Mouse (Mus musculus) hindbrain, embryonic 11.5 days (tissue): Measurements from ENCODE around the gene Sf3b6. TPM values are rescaled to one million over a fixed set of nuclear protein-coding genes. Genes with fewer than 3 reads are reported as not detected.

Experiments used
- ATAC-seq: fragments of 200-750 bp; cut with Nextera tagmentation; 2 replicates; pipeline ENCODE4 v1.8.0; 2017; ENCODE audit warnings: mild to moderate bottlenecking, moderate TSS enrichment, moderate library complexity; ENCODE audit not compliant: low FRiP score
- DNase-seq: peaks from one replicate; pipeline ENCODE4 v3.0.0-alpha.2; 2015; ENCODE audit warnings: low spot score
- H3K27ac ChIP-seq: fragments of 300-500 bp; sonication (generic); 2 replicates; pipeline ENCODE4 v1.5.1; 2014; ENCODE audit warnings: mild to moderate bottlenecking, low read depth, low read length
- H3K27me3 ChIP-seq: fragments of 300-500 bp; sonication (generic); 2 replicates; pipeline ENCODE4 v1.6.1; 2014; ENCODE audit warnings: mild to moderate bottlenecking, low read length, moderate library complexity, mixed read lengths; ENCODE audit not compliant: control insufficient read depth, insufficient read depth
- H3K36me3 ChIP-seq: fragments of 300-500 bp; sonication (generic); 2 replicates; pipeline ENCODE4 v1.6.1; 2014; ENCODE audit warnings: mild to moderate bottlenecking, low read length, moderate library complexity, mixed read lengths; ENCODE audit not compliant: control insufficient read depth, insufficient read depth
- H3K4me1 ChIP-seq: fragments of 300-500 bp; sonication (generic); replicated peaks from 2 replicates; pipeline ENCODE4 v1.6.1; 2014; ENCODE audit warnings: low read length, mixed read lengths; ENCODE audit not compliant: control insufficient read depth, insufficient read depth
- H3K4me2 ChIP-seq: fragments of 300-500 bp; sonication (generic); replicated peaks from 2 replicates; pipeline ENCODE4 v1.6.1; 2014; ENCODE audit warnings: mild to moderate bottlenecking, low read depth, low read length
- H3K4me3 ChIP-seq: fragments of 300-500 bp; sonication (generic); 2 replicates; pipeline ENCODE4 v1.5.1; 2014; ENCODE audit warnings: low read depth, low read length
- H3K9ac ChIP-seq: fragments of 300-500 bp; sonication (generic); 2 replicates; pipeline ENCODE4 v1.6.1; 2014; ENCODE audit warnings: low read depth, low read length
- H3K9me3 ChIP-seq: fragments of 300-500 bp; sonication (generic); 2 replicates; pipeline ENCODE4 v1.6.1; 2016; ENCODE audit warnings: low read length; ENCODE audit not compliant: control insufficient read depth
- WGBS: fragments of 180-500 bp; shearing (Covaris S2); extraction: QIAGEN DNeasy Blood & Tissue Kit; methylation state at CpG from one replicate; pipeline ENCODE4 v1.1.7; 2014; 5-methylcytosine and 5-hydroxymethylcytosine counted together
- polyA plus RNA-seq: library from polyadenylated mRNA; unstranded; fragments of >200 nt; fragmentation: Nextera tagmentation; extraction: Ambion mirVana; gene quantifications from 2 replicates; pipeline ENCODE4 v1.2.1, GENCODE M21; 2014

The Sf3b6 gene
- polyA plus RNA-seq, 1 experiment from 2014 or later: 386 TPM

DNA sequence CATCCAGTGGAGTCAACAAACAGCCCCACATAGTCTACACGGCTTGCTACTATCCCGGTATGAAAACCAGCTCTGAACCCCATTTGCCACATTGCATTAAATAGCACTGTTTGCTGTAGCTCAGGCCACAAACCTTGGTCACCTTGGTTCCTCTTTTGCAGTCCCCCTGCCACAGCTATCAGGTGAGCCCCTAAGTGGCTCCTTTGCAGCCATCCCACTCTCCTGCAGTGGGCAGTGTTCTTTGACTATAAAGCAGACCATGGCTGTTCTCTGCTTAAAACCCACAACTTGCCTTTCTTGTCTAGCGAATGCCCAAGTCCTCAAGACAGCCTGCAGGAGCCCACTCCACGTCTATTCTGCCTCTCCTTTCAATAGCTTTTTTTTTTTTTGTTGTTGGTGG lies 54.9 kb downstream of the Sf3b6 start:
- Histone ChIP-seq H3K4me2 (no peak overlapping the region), H3K27me3 (no peaks in the 10 kb centered on the region), H3K4me1 (0 out of 2 replicates have a peak, but pooled peaks cover 4% of the 10 kb centered on the region), H3K36me3 (no peaks in the 10 kb centered on the region), H3K9ac (no peak overlapping the region), H3K9me3 (no peaks in the 10 kb centered on the region), H3K4me3 (no peak overlapping the region), H3K27ac (no peak overlapping the region)
- no peak for ATAC-seq
- DNase-seq: no peak
- WGBS: 55% methylated on average over 4 of the region's 4 CpGs

- ATAC-seq (no peak), DNase-seq (no peak)
- 89% methylated on average over 5 of the region's 5 CpGs for WGBS
- H3K36me3 ChIP-seq: no peaks in the 10 kb centered on the region
- no peaks in the 10 kb centered on the region for H3K9me3 ChIP-seq
- H3K4me1 ChIP-seq: 0 out of 2 replicates have a peak, but pooled peaks cover 4% of the 10 kb centered on the region
- H3K4me3 ChIP-seq: no peak overlapping the region
- H3K4me2 ChIP-seq: no peak overlapping the region
- no peak overlapping the region for H3K27ac ChIP-seq
- no peak overlapping the region for H3K9ac ChIP-seq
- no peaks in the 10 kb centered on the region for H3K27me3 ChIP-seq
Measured at GRCm38 (mm10) chr12:4872983-4873477, 55.7 kb downstream of the Sf3b6 start.

DNA sequence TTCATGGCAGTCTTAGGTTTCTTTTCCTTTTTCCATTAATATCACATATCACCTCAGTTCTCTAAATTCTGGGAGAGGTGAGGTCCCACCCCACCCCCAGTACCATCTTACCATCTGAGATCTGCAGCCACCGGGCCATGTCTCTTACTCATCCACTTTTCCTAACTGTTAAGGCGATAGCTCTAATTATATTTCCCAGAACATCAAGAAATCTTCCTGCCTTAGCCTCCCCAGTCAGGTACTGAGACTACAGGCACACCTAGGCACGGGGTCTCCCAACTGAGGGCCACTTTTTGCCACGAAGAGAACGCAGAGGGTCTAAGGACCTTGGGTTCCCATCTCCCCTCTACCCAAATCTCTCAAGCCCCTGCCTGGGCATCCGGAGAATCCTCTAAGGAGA lies 56.2 kb downstream of the Sf3b6 start:
- Histone ChIP-seq H3K27ac (no peak overlapping the region), H3K4me1 (0 out of 2 replicates have a peak, but pooled peaks cover 4% of the 10 kb centered on the region), H3K4me2 (no peak overlapping the region; the same call in 1 of the 2 replicates), H3K4me3 (no peak overlapping the region), H3K9ac (no peak overlapping the region), H3K27me3 (no peaks in the 10 kb centered on the region), H3K9me3 (no peaks in the 10 kb centered on the region), H3K36me3 (no peaks in the 10 kb centered on the region)
- 80% methylated on average over 6 of the region's 6 CpGs for WGBS
- no peak for ATAC-seq
- DNase-seq: no peak

DNA sequence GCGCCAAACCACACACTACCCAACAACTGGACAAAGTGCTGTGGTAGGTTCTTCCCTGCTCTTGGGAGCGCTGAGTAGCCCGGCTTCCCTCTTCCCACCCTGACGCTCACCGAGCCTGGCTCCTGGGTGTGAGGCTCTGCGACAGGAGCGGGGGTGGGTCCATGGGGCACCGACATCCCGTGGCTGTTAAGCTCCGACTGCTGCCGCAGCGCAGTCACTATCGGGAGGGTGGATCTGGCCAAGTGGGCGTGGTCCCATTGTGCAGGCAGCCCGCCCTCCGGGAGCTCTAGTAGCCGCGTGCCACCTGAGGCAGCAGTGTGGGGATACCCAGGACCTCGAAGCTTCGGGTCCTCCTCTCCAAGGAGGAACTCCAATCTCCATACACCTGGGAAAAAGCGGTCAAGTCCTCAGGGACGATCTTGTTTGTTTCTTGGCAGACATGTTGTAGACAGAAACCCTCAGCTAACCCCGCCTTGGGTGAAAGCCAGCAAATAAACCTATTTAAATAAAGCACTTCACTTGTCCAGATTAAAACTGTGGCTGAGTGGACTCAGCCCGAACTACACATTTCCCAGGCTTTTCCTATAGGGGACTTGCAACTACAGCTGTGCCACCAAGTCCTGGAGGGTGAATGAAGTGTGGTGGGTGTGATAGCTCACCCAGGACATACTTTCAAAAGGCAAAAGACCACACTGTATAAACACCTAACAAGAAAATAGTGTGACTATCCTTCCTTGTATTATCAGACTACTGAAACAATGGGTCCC lies 57.0 kb downstream of the Sf3b6 start, which contains the start of gene Mfsd2b:
Gene Mfsd2b, minus strand, starts transcription at position 199 of the 767 bp plus-strand sequence.
- ATAC-seq (peak; percentile 92), DNase-seq (peak; percentile 70)
- Histone ChIP-seq H3K27me3 (no peaks in the 10 kb centered on the region), H3K9ac (peak within 1 kb of the TSS; percentile 53), H3K36me3 (no peaks in the 10 kb centered on the region), H3K4me1 (0 out of 2 replicates have a peak, but pooled peaks cover 4% of the 10 kb centered on the region), H3K27ac (no peak within 1 kb of the TSS), H3K9me3 (no peaks in the 10 kb centered on the region), H3K4me2 (peak within 1 kb of the TSS; percentile 72), H3K4me3 (peak within 1 kb of the TSS; percentile 30)
- WGBS: 6% methylated on average over 24 of the region's 24 CpGs

DNA sequence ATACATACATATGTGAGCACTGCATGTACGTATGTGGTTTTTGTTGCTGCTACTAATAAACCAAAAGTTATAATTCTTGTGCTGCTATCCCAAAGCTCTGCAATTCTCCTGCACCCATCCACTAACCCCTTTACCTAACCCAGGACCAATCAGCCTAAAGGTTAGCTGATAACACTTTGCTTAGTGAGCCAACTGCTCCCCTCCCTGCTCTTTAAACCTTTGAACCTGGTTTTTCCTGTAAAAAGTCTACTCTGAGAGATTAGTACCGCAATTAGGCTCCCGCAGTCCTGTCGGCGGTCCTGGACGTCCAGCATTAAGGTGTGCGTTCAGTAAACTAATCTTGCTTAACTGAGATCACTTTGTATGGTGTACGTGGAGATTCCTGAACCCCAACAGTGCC lies 58.3 kb downstream of the Sf3b6 start:
- no peak overlapping the region for H3K4me3 ChIP-seq
- H3K36me3 ChIP-seq: no peaks in the 10 kb centered on the region
- no peaks in the 10 kb centered on the region for H3K27me3 ChIP-seq
- H3K4me2 ChIP-seq: no peak overlapping the region
- H3K4me1 ChIP-seq: 0 out of 2 replicates have a peak, but pooled peaks cover 4% of the 10 kb centered on the region
- WGBS: 93% methylated on average over 8 of the region's 8 CpGs
- no peak for ATAC-seq
- H3K9ac ChIP-seq: no peak overlapping the region
- no peak for DNase-seq
- no peaks in the 10 kb centered on the region for H3K9me3 ChIP-seq
- H3K27ac ChIP-seq: no peak overlapping the region

Other genes starting within 250 kb of the Sf3b6 start
- 19.3 and 20.6 TPM in 2 replicates for gene Itsn2, start 224.9 kb upstream of the Sf3b6 start, polyA plus RNA-seq
- not detected in 2 replicates for gene Gm3625, start 224.6 kb upstream of the Sf3b6 start, polyA plus RNA-seq
- 0.13 and 1.4 TPM in 2 replicates for gene Fam228a, start 79.1 kb upstream of the Sf3b6 start, polyA plus RNA-seq
- 5.3 and 8.4 TPM in 2 replicates for gene Pfn4, start 48.5 kb upstream of the Sf3b6 start, polyA plus RNA-seq
- gene Fam228b, start 48.3 kb upstream of the Sf3b6 start, polyA plus RNA-seq: 2.9 and 3.0 TPM in 2 replicates
- gene Fkbp1b, start 24.0 kb downstream of the Sf3b6 start, polyA plus RNA-seq: 19.6 TPM in 2 replicates
- 15.8 and 18.5 TPM in 2 replicates for gene Wdcp, start 25.8 kb downstream of the Sf3b6 start, polyA plus RNA-seq
- gene Mfsd2b, start 56.8 kb downstream of the Sf3b6 start, polyA plus RNA-seq: 4.6 and 4.8 TPM in 2 replicates
- 27.0 and 27.8 TPM in 2 replicates for gene Ubxn2a, start 90.2 kb downstream of the Sf3b6 start, polyA plus RNA-seq
- gene Atad2b, start 99.8 kb downstream of the Sf3b6 start, polyA plus RNA-seq: 23.4 and 25.2 TPM in 2 replicates